Mouse (Mus musculus) gastrocnemius, postnatal 10 days (tissue): ENCODE data around the gene Atp1b2. TPM values are rescaled to one million over a fixed set of nuclear protein-coding genes. Genes with fewer than 3 reads are reported as not detected.

Experiments
- DNase-seq: peaks from one replicate; pipeline ENCODE4 v3.0.0; 2021; ENCODE audit warnings: mixed read lengths
- total RNA-seq, 2 experiments: library from RNA; stranded (reverse); gene quantifications; 2 replicates each; pipeline ENCODE4 v1.2.3; 2021

The Atp1b2 gene
- total RNA-seq, 2 experiments from 2014 or later, result 351 to 394 TPM

DNA sequence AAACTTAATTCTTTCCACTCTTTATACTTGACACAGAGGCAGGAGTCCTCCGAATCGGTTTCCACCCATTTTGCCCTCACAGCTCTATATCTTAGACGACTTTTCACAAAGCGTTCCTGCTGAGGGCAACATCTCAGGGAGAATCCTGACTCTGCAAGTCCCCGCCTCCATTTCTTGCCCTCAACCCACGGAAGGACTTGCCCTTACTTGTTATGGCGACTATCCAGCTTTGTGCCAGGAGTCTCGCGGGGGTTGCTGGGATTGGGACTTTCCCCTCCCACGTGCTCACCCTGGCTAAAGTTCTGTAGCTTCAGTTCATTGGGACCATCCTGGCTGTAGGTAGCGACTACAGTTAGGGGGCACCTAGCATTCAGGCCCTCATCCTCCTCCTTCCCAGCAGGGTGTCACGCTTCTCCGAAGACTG lies 25.6 kb downstream of the Atp1b2 start, which contains the start of the genes Wrap53 and Trp53:
Wrap53 (minus strand) TSS at position 165 of the 424 bp plus-strand sequence.
Trp53 (plus strand) TSS at position 269 of the 424 bp plus-strand sequence.
- DNase-seq, result peak; percentile 81

- peak; percentile 94 for DNase-seq
Measured at GRCm38 (mm10) chr11:69579128-69580017, 26.4 kb downstream of the Atp1b2 start.

GRCm38 (mm10) chr11:69578301-69578700 lies 27.4 kb downstream of the Atp1b2 start:
- DNase-seq, result no peak

DNA sequence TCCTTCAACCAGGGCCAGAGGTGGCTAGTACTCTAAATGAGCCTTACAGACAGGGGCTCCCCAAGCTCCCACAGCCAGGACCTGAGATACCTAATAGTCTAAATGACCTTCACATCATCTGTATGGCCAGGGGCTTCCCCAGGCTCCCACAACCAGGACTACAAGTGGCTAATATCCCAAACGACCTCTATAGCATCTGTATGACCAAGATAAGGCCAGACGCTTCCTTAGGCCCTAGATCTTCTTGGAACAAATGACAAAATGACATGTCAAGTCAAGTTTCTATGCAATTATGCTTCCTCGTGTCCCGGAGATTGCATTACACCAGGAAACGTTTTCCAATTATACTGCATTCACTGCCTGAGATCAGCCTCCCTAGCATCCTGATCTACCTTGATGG lies 29.4 kb downstream of the Atp1b2 start:
- DNase-seq, result no peak

DNA sequence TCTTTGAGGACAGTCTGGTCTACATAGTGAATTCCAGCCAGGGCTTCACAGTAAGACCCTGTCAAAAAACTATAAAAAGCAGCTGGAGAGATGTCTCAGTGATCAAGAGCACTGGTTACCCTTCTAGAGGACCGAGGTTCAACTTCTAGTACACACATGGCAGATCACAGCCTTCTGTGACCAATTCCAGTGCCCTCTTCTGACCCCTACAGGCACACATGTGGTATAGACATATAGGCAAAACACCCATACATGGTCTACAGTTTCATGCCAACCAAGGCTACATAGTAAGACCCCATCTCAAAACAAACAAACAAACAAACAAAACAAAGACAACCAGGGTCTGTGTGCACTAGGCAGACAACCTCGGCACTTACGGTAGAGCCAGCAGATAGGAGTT lies 30.5 kb downstream of the Atp1b2 start:
- no peak for DNase-seq

- DNase-seq, result no peak
Measured at GRCm38 (mm10) chr11:69565131-69565530, 40.6 kb downstream of the Atp1b2 start.

GRCm38 (mm10) chr11:69564391-69564790 lies 41.4 kb downstream of the Atp1b2 start:
- DNase-seq, result no peak

DNA sequence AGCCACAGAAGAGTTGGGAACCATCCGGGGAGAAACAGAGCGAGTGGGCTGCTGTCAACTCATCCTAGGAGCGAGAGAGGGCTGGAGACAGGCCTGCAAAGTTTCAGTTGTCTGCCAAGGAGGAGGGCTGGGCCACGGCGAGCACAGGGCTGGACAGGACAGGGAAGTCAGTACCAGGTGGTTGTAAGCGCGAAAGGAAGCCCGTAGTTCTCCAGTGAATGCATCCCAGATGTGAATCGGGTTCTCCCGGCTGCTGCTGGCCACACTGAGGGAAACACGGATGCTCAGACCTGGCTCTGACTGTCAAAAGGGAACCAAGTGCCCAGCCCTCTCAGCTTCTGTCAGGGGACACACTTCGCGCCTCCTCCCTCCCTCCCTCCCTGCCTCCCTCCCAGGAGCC lies 42.4 kb downstream of the Atp1b2 start:
- DNase-seq, result no peak

DNA sequence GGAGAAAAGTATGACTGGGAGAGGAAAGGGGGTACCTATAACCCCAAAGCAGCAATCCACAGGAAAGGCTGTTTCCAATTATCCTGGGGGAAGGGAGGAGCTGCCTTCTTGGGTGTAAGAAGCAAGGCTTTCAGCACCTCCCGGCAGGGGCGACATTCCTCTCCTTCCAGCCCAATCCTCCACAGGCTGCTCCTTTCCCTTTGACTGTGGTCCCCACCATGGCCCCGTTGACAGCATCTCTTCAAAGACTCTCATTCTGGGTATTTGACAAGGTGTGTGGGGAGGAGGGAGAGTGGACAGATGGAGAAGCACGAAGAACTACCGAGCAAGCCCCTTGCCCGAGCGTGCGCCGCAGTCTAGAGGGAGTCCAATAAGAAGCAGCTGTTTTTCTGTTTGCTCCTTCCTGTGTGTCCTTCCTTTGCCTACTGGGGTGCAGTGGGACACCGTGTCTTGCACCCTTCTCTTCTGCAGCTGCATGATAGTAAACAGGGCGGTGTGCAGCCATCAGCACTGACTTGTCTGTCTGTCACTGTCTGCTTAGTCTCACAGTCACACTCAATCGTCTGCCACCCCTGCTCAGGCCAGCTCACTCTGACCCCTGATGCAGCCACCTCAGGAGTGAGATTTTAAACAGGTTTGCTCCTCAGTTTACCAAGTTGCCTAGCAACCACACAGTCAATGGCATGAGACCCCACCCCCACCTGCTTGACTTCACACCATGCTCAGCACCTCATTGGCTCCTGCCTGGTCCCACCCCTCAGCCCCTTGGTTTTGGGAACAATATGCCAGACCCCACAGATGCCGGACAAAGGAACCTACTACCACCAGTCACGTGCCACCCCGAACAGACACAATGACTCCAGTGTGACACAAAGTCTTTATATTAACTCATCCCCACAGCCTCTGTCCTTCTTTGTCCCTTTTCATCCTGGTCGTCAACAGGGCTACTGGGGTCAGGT lies 44.6 kb downstream of the Atp1b2 start:
- no peak for DNase-seq

DNA sequence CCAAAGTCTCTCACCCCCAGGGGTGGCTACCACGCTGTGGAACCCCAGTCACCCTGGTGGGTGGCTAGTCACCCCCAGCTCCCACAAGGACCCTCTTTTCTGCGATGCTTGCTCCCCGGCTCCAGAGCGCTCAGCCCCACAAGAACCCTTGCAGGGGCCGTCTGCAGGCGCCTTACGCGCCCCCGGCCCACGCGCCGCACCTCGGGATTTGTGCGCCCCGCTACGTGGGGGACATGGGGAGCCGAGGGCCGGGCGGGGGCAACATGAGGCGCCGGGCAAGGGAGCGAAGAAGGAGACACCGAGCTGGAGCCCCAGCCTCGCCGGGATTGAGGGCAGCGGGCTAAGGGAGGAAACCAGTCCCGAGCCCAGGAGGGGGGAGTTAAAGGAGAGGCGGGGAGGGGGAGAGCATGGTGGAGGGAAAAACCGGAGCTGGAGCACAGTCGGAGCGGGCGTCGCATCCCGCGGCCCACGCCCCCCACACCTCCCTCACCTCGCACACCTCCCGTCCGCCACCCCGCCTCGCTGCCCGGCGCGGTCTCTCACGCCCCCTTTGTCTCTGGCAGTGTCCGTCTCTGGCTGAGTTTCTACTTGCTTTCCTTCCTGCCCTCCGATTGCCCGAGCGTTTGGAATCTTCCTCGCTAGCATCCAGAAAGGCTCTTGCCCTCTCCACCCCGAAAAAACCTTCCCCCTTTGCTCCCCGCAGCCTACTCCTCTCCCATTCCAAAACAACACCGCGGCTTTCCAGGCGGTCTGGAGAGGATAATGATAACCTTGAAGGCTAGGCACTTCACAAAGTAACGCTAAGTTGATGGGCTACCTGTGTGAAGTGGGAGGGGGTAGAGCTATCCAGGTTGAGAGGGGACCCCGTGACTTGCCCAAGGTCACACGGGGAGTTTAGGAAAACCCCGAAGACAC lies 45.6 kb downstream of the Atp1b2 start, which contains the start of gene Efnb3:
Efnb3 (minus strand) TSS at position 355 of the 915 bp plus-strand sequence.
- DNase-seq, result peak; percentile 36

DNA sequence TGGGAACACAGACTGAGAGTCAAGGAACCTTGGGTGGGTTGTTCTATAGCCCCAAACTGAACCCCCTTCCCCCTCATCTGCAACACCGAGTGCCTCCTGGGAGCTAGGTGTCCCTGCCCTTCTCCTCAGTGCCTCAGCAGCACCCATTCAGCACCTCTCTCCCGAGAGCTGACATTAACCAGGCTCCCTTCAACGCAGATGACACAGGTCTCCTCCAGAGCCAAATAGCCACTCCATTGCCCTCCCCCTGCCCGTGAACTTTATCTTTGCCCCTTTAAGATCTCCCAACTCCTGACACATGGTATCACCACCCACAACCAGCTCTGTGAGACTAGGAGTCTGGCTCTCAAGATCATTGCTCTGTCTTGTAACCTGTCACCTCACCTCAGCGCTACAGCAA lies 46.6 kb downstream of the Atp1b2 start:
- no peak for DNase-seq

- DNase-seq, result no peak
Measured at GRCm38 (mm10) chr11:69558756-69559155, 47.0 kb downstream of the Atp1b2 start.

DNA sequence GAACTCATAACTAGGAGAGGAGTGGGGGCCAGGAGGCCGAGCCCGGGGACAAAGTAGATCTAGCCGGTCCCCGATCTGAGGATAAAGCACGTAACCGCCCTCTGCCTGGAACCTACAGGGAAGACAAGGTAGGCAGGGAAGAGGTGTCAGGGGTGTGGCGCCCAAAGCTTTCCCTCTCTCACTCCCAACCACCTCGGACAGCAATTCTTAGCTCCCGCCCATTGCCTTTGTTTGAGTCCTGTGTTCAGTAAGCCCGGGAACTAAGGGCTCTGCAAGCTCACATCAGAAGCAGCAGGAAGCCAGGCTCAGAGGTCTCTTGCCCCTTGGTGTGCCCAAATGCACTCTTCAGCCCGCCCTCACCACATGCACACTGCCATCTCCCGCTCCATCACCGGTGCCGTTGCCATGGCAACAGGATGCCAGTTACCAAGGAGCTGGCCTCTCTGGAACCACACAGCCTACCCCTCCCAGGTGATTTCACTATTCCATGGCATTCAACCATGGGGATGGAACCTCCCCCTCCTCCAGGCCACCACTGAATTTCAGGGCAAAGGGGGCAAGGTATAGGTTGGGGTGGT lies 48.3 kb downstream of the Atp1b2 start:
- DNase-seq, result no peak

DNA sequence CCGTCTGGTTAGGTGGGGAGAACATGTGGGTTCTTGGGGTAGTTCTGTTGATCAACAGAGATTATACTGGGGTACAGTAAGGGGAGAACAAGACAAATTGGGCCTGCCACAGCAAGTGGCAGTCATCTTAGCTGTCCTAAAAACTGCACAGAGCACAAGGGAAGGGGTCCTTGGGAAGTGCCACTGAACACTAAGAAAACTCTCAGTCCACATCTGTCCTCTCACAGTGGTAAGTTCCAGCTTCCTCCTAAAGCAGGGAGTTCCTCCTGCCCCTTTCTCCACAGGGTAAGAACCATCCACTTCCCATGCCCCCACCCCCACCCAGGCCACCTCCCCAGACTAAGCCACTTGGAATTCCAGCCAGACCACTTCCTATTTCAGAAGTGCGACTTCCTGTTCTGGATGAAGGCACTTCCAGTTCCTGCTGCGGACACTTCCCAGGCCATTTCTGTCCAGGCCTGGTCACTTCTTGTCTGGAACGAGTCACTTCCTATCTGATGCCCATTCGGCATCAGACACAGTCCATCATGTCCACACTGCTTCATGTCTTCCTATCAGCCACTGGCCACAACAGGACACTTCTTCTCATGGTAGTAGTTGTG lies 51.1 kb downstream of the Atp1b2 start:
- DNase-seq, result no peak

DNA sequence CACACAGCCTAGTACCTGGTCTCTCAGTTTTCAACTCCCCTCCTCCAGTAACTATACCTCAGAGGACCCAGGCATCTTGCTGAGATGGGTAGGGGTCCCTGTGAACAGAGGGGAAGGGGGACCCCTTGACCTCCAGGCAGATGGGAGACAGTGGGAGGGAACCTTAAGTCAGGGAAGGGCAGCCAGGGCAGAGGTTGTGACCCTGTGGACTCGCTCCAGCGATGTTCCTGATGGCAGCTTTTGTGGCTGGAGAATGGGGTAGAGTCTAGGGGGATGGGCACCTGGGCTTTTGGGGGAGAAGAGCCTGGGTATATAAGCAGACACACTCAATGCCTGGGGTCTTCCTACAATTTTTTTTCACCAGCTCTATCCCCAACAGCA lies 52.4 kb downstream of the Atp1b2 start:
- DNase-seq, result no peak

- no peak for DNase-seq
Measured at GRCm38 (mm10) chr11:69552622-69553340, 53.0 kb downstream of the Atp1b2 start.

- DNase-seq, result no peak
Measured at GRCm38 (mm10) chr11:69551310-69551709, 54.4 kb downstream of the Atp1b2 start.
